Mouse (Mus musculus) spleen, postnatal 36 days (tissue): ENCODE measurements at regions not wholly inside any gene's neighbourhood (a gene's known extent, or its start where the extent isn't known, plus 50 kb on each side); places are given as distances from the start of the nearest gene placed in this dataset.
"Not testable (repeated sequence)": the region's sequence is repeated elsewhere in the genome, so short reads cannot be mapped to it uniquely, and the experiment has no call there.

Experiments used
- DNase-seq, 2 experiments: peaks; one replicate each; pipeline ENCODE4 v3.0.0; 2022; ENCODE audit warnings: low spot score in 2 of 2, mixed read lengths in 1 of 2

- no peak for DNase-seq
Observed at GRCm38 (mm10) chr6:50821401-50822235, 167.4 kb upstream of the Npvf start.

- DNase-seq: no peak
Observed at GRCm38 (mm10) chr6:50822236-50823151, 168.3 kb upstream of the Npvf start.

GRCm38 (mm10) chr6:50823220-50823910 is 169.1 kb upstream of the Npvf start:
- DNase-seq: no peak

- DNase-seq: no peak
Observed at GRCm38 (mm10) chr6:50824466-50824865, 170.2 kb upstream of the Npvf start.

GRCm38 (mm10) chr6:50831725-50832124 is 177.5 kb upstream of the Npvf start:
- no peak for DNase-seq

GRCm38 (mm10) chr6:50835997-50836625 is 181.9 kb upstream of the Npvf start:
- DNase-seq: no peak

GRCm38 (mm10) chr6:50840826-50841225 is 186.6 kb upstream of the Npvf start:
- no peak for DNase-seq

- not testable (repeated sequence) for DNase-seq
Observed at GRCm38 (mm10) chr6:50845246-50845645, 191.0 kb upstream of the Npvf start.

- no peak for DNase-seq
Observed at GRCm38 (mm10) chr6:50846740-50847516, 192.7 kb upstream of the Npvf start.

- no peak for DNase-seq
Observed at GRCm38 (mm10) chr6:50847548-50847947, 193.3 kb upstream of the Npvf start.

GRCm38 (mm10) chr6:50859162-50859561 is 204.9 kb upstream of the Npvf start:
- DNase-seq: no peak

- DNase-seq: no peak
Observed at GRCm38 (mm10) chr6:50877991-50878390, 223.8 kb upstream of the Npvf start.

GRCm38 (mm10) chr6:50882298-50882697 is 228.1 kb upstream of the Npvf start:
- DNase-seq: no peak

GRCm38 (mm10) chr6:50882759-50883158 is 228.5 kb upstream of the Npvf start:
- no peak for DNase-seq

GRCm38 (mm10) chr6:50885031-50885430 is 230.8 kb upstream of the Npvf start:
- DNase-seq: no peak

- no peak for DNase-seq
Observed at GRCm38 (mm10) chr6:50885771-50886360, 231.6 kb upstream of the Npvf start.

- DNase-seq: peak; percentile 46 to 52
Observed at GRCm38 (mm10) chr6:50890370-50891204, 236.3 kb upstream of the Npvf start.

GRCm38 (mm10) chr6:50891205-50891526 is 236.9 kb upstream of the Npvf start:
- DNase-seq: no peak

GRCm38 (mm10) chr6:50898792-50899191 is 244.6 kb upstream of the Npvf start:
- no peak for DNase-seq
